Mouse (Mus musculus): Measurements from ENCODE around the gene Terb1. TPM values are rescaled to one million over a fixed set of nuclear protein-coding genes. Genes with fewer than 3 reads are reported as not detected.

Gene Terb1
- polyA plus RNA-seq, 1 experiment from 2014 or later = 0.05 TPM

DNA sequence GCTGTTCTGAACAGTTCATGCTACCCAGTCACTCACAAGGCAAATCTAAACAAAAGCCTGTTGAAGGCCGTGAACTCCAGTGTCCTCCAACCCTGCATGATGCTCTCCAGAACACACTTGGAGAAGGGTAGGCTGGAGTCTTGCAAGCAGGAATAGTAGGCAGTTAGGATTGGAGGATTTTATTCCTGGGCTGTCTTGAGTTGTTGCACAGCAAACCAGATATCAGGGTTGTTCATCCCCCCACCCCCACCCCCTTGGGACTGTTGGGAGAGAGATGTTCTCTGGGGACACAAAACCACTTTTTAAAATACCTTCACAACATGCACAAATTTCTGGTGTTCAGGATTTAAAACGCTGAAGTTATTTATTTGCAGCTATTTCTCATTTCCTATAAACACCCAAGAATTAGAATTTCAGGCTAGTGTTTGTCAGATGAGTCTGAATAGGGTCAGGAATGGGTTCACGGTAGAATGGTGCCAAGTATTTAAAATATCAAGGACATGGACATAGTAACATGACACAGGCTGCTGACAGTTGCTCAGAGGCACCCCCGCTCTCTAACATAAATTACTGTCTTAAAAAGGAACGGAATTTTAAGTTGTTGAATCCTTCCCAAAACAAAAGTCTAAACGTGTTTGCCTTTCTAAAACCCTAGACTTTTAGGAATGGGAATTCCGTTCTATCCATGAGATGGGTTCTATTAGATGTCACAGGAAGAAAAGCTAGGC, 96.7 kb downstream of the Terb1 start:
- Histone ChIP-seq H3K27ac (ENCODE audit: low read depth, low read length) (no peak overlapping the region), H3K27me3 (replicated peaks; ENCODE audit: control insufficient read depth, insufficient read depth, low read length) (no peaks in the 10 kb centered on the region), H3K9ac (ENCODE audit: low read depth, low read length) (no peak overlapping the region), H3K36me3 (ENCODE audit: control insufficient read depth, insufficient read depth, low read length) (peaks cover 5% of the 10 kb centered on the region), H3K4me3 (ENCODE audit: low read depth, low read length) (no peak overlapping the region), H3K9me3 (ENCODE audit: control insufficient read depth, low read length) (no peaks in the 10 kb centered on the region), H3K4me2 (no peak overlapping the region), H3K4me1 (replicated peaks; ENCODE audit: control insufficient read depth, insufficient read depth, low read length) (no peaks in the 10 kb centered on the region)
- DNase-seq (ENCODE audit: low spot score) = no peak
- no peak for ATAC-seq (replicated peaks; ENCODE audit: low FRiP score)
- 78% methylated on average over 7 of the region's 7 CpGs for WGBS

DNA sequence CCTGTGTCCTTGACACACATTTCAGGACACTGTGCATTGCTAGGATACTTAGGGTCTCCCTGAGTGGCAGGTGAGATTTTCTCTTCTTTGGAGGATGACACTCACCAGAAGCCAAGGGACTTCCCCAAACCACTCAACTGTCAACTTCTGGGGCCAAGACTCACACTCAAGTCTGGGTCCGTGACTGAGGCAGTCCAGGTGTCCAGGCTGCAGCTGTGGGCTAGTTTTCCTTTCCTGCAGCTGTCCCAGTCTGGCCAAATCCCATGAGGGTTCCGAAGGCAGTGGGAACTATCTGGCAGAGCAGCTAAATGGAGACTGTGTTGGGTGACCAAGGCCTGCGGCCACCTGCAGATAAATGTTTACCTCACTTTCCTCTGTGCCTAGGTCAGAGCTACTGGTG, 97.7 kb downstream of the Terb1 start:
- Histone ChIP-seq H3K27me3 (replicated peaks; ENCODE audit: control insufficient read depth, insufficient read depth, low read length) (no peaks in the 10 kb centered on the region), H3K36me3 (ENCODE audit: control insufficient read depth, insufficient read depth, low read length) (no peaks in the 10 kb centered on the region; the same call in 1 of the 2 replicates), H3K27ac (ENCODE audit: low read depth, low read length) (no peak overlapping the region), H3K4me2 (no peak overlapping the region), H3K4me1 (replicated peaks; ENCODE audit: control insufficient read depth, insufficient read depth, low read length) (no peaks in the 10 kb centered on the region), H3K9me3 (ENCODE audit: control insufficient read depth, low read length) (no peaks in the 10 kb centered on the region), H3K4me3 (ENCODE audit: low read depth, low read length) (no peak overlapping the region), H3K9ac (ENCODE audit: low read depth, low read length) (no peak overlapping the region)
- ATAC-seq (replicated peaks; ENCODE audit: low FRiP score) = no peak
- no peak for DNase-seq (ENCODE audit: low spot score)
- WGBS = 74% methylated on average over 3 of the region's 3 CpGs

DNA sequence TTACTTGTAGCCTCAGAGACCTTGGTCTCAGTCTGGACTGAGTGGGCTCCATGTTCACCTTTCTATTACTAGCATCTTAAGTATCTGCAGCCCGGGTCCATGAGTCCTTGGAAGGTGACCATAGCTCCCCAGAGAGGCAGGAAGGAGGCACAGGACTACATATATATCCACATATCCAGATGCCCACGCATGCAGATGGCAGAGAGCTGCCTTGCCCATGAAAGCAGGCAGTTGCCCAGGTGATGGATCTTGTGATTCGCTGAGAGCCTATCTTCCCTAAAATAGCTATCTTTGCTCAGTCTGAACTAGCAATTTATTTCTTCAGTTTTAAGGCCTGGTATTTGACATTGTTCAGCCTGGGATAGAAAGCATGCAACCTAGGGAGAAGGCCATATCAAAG, 98.2 kb downstream of the Terb1 start:
- DNase-seq (ENCODE audit: low spot score) (no peak), ATAC-seq (replicated peaks; ENCODE audit: low FRiP score) (no peak)
- 76% methylated on average over 3 of the region's 3 CpGs for WGBS
- Histone ChIP-seq H3K9me3 (ENCODE audit: control insufficient read depth, low read length) (no peaks in the 10 kb centered on the region), H3K27me3 (replicated peaks; ENCODE audit: control insufficient read depth, insufficient read depth, low read length) (no peaks in the 10 kb centered on the region), H3K9ac (ENCODE audit: low read depth, low read length) (no peak overlapping the region), H3K36me3 (ENCODE audit: control insufficient read depth, insufficient read depth, low read length) (no peaks in the 10 kb centered on the region), H3K4me2 (no peak overlapping the region), H3K4me3 (ENCODE audit: low read depth, low read length) (no peak overlapping the region), H3K4me1 (replicated peaks; ENCODE audit: control insufficient read depth, insufficient read depth, low read length) (no peaks in the 10 kb centered on the region), H3K27ac (ENCODE audit: low read depth, low read length) (no peak overlapping the region)

- Histone ChIP-seq H3K27ac (ENCODE audit: low read depth, low read length) (no peak overlapping the region), H3K27me3 (replicated peaks; ENCODE audit: control insufficient read depth, insufficient read depth, low read length) (no peaks in the 10 kb centered on the region), H3K9ac (ENCODE audit: low read depth, low read length) (no peak overlapping the region), H3K4me2 (no peak overlapping the region), H3K9me3 (ENCODE audit: control insufficient read depth, low read length) (no peaks in the 10 kb centered on the region), H3K4me3 (ENCODE audit: low read depth, low read length) (no peak overlapping the region), H3K36me3 (ENCODE audit: control insufficient read depth, insufficient read depth, low read length) (no peaks in the 10 kb centered on the region), H3K4me1 (replicated peaks; ENCODE audit: control insufficient read depth, insufficient read depth, low read length) (no peaks in the 10 kb centered on the region)
- ATAC-seq (replicated peaks; ENCODE audit: low FRiP score) = no peak
- WGBS = 62% methylated on average over 7 of the region's 7 CpGs
- no peak for DNase-seq (ENCODE audit: low spot score)
Observed at GRCm38 (mm10) chr8:104410628-104411273, 99.0 kb downstream of the Terb1 start.

- no peaks in the 10 kb centered on the region for H3K27me3 ChIP-seq (replicated peaks; ENCODE audit: control insufficient read depth, insufficient read depth, low read length)
- H3K4me3 ChIP-seq (ENCODE audit: low read depth, low read length) = no peak overlapping the region
- H3K27ac ChIP-seq (ENCODE audit: low read depth, low read length) = no peak overlapping the region
- DNase-seq (ENCODE audit: low spot score) = no peak
- ATAC-seq (replicated peaks; ENCODE audit: low FRiP score) = no peak
- no peaks in the 10 kb centered on the region for H3K9me3 ChIP-seq (ENCODE audit: control insufficient read depth, low read length)
- WGBS = 87% methylated on average over 7 of the region's 7 CpGs
- H3K4me2 ChIP-seq = no peak overlapping the region
- H3K9ac ChIP-seq (ENCODE audit: low read depth, low read length) = no peak overlapping the region
- no peaks in the 10 kb centered on the region for H3K36me3 ChIP-seq (ENCODE audit: control insufficient read depth, insufficient read depth, low read length)
- no peaks in the 10 kb centered on the region for H3K4me1 ChIP-seq (replicated peaks; ENCODE audit: control insufficient read depth, insufficient read depth, low read length)
Observed at GRCm38 (mm10) chr8:104408328-104409110, 101.2 kb downstream of the Terb1 start.

DNA sequence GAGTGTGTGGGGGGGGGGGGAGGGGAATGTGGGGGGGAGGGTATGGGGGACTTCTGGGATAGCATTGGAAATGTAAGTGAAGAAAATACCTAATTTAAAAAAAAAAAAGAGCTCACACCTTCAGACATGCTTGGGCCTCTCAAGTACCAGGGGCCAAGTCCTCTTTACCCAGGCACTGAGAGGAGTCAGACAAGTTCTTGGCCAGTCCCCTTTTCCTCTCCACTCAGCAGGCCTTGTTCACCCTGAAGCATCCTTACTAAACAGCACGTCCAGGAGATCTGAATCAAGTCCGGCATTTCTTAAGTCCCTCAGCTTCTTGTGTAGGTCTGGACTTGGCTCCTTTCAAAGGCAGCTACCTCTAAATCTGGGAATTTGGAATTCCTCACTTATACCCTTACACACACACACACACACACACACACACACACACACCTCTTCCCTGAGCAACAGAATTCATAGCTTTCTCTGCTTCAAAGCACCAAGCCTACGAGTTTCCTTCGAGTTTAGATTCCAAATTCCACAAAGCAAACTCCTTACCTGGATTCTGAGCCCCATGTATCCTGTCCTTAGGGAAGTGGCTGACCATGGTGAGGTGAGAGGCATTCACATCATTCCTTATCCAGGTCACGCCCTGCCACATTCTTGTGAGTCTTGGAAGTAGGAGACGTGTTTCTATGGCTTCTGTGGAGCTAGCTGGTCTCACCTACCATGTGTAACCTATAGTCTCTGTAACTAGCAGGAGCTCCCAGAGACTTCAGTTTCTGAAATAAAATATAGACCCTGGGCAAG, 103.2 kb downstream of the Terb1 start:
- Histone ChIP-seq H3K4me3 (ENCODE audit: low read depth, low read length) (no peak overlapping the region), H3K4me1 (replicated peaks; ENCODE audit: control insufficient read depth, insufficient read depth, low read length) (no peaks in the 10 kb centered on the region), H3K36me3 (ENCODE audit: control insufficient read depth, insufficient read depth, low read length) (no peaks in the 10 kb centered on the region), H3K9me3 (ENCODE audit: control insufficient read depth, low read length) (no peaks in the 10 kb centered on the region), H3K9ac (ENCODE audit: low read depth, low read length) (no peak overlapping the region), H3K27ac (ENCODE audit: low read depth, low read length) (no peak overlapping the region), H3K4me2 (no peak overlapping the region), H3K27me3 (replicated peaks; ENCODE audit: control insufficient read depth, insufficient read depth, low read length) (no peaks in the 10 kb centered on the region)
- ATAC-seq (replicated peaks; ENCODE audit: low FRiP score) = no peak
- DNase-seq (ENCODE audit: low spot score) = no peak
- 79% methylated on average over 6 of the region's 6 CpGs for WGBS

DNA sequence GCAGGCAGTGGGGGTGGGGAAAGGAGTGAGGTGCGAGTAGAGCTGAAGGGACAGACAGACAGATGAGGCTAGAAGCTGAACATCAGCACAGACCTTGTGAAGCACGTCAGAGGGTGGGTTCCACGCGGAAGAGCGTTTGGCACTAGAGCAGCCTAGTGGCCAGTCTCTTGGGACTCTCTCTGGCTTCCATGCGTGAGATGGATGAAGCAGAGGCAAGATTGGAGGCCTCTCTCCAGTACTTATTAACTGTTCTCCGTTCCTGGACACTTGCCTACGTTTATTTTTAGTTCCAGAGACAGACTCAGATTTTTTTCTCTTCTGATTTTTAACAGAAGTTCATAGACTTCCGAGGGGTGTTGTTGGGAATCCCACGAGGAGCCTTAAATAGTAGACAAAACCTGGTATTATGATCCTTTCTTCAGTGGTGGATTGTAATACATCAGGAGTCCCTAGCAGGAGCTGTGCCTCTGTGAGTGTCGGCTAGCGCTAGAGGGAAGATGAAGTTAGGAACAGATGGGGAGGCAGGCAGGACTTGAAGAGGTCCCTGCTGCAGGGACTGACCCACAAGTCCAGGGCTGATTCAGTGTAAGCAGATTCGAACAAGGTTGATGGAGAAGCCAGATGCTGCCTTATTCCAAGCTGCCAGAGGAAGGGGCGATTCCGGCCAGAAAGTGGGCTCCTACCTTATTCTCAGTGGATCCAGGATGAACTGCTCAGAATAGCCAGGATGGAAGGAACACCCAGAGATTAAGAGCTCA, 104.1 kb downstream of the Terb1 start:
- no peaks in the 10 kb centered on the region for H3K27me3 ChIP-seq (replicated peaks; ENCODE audit: control insufficient read depth, insufficient read depth, low read length)
- WGBS = 68% methylated on average over 15 of the region's 15 CpGs
- no peak overlapping the region for H3K4me2 ChIP-seq
- no peaks in the 10 kb centered on the region for H3K4me1 ChIP-seq (replicated peaks; ENCODE audit: control insufficient read depth, insufficient read depth, low read length)
- ATAC-seq (replicated peaks; ENCODE audit: low FRiP score) (no peak), DNase-seq (ENCODE audit: low spot score) (no peak)
- no peak overlapping the region for H3K4me3 ChIP-seq (ENCODE audit: low read depth, low read length)
- no peak overlapping the region for H3K27ac ChIP-seq (ENCODE audit: low read depth, low read length)
- no peaks in the 10 kb centered on the region for H3K36me3 ChIP-seq (ENCODE audit: control insufficient read depth, insufficient read depth, low read length)
- no peak overlapping the region for H3K9ac ChIP-seq (ENCODE audit: low read depth, low read length)
- no peaks in the 10 kb centered on the region for H3K9me3 ChIP-seq (ENCODE audit: control insufficient read depth, low read length)

DNA sequence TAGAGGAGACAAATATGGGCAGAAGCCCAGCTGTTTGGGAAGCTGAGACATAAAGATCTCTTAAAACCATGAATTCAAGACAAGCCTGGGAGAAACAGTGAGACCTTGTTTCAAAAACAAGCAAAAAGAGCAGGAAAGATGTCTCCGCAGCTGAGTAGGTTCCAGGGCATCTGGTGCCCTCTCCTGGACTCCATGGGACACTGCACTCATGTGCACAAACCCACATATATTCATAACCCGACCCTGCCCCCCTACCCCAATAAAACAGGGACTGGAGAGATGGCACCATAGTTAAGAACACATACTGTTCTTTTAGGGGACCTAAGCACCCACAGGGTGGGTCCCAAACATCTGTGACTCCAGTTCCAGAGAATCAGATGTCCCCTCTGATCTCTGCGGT, 106.1 kb downstream of the Terb1 start:
- Histone ChIP-seq H3K9ac (ENCODE audit: low read depth, low read length) (no peak overlapping the region), H3K27ac (ENCODE audit: low read depth, low read length) (no peak overlapping the region), H3K27me3 (replicated peaks; ENCODE audit: control insufficient read depth, insufficient read depth, low read length) (no peaks in the 10 kb centered on the region), H3K4me3 (ENCODE audit: low read depth, low read length) (no peak overlapping the region), H3K4me2 (no peak overlapping the region), H3K4me1 (replicated peaks; ENCODE audit: control insufficient read depth, insufficient read depth, low read length) (no peaks in the 10 kb centered on the region), H3K9me3 (ENCODE audit: control insufficient read depth, low read length) (no peaks in the 10 kb centered on the region), H3K36me3 (ENCODE audit: control insufficient read depth, insufficient read depth, low read length) (no peaks in the 10 kb centered on the region)
- no peak for ATAC-seq (replicated peaks; ENCODE audit: low FRiP score)
- no peak for DNase-seq (ENCODE audit: low spot score)
- 61% methylated on average over 3 of the region's 3 CpGs for WGBS

Measured in liver, embryonic 11.5 days (tissue).